24 mouse cellular contexts compared by ENCODE assay signal in the genomic region with DNA sequence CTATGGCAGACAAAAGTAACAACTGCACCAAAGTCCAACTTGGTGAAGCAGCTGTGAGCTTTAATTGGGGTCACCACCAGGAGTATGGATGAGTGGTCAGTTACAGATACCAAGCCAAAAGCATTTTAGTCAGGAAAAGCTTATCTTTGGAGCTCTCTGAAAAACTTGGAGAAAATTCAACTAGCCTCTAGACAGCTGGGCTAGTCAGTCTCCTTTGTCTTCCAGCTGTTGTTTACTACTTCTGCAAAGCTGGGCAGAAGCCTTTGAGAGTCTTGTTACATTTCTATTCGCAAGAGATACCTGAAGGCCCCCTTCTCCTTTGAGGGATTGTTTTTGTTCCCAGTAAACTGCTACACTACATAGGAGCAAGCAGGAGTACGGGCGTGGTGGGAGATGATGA.
A peak's percentile ranks its signal among the peaks of the same experiment; 100 is the strongest.
DNase-seq lines count a peak whose midpoint lies in the region; ATAC-seq lines count a peak whose summit lies in the region.
"Had no signal": no experiment of that assay in that cellular context is flagged by ENCODE, and none has a peak within 500 bp of the region (broad histone marks: within the 10 kb centered on the region; RNA-seq: fewer than 3 reads in every experiment).

No protein-coding gene starts in this region.

- peak; percentile 39 for DNase-seq in embryonic facial prominence, embryonic 14.5 days (ENCODE audit: low spot score)
- DNase-seq in embryonic facial prominence, embryonic 10.5 days (ENCODE audit: low spot score), result no peak
- DNase-seq in liver, embryonic 13.5 days, result no peak
- DNase-seq in testis, postnatal 14 days (ENCODE audit: low spot score), result peak; percentile 11
- DNase-seq in testis, postnatal 10 days (ENCODE audit: low spot score), result no peak
- DNase-seq: adrenal gland, postnatal 25 days; B cell, adult 2 months; cerebellum, adult 18-20 months; cerebellum, adult 9-11 months; cerebellum, postnatal 36 days; gastrocnemius, adult 2 months; gastrocnemius, postnatal 25 days had no signal

- 70% methylated on average over 3 of the region's 3 CpGs for WGBS in embryonic facial prominence, embryonic 14.5 days
- 81% methylated on average over 3 of the region's 3 CpGs for WGBS in embryonic facial prominence, embryonic 10.5 days
- WGBS in liver, embryonic 13.5 days (ENCODE audit: insufficient replicate concordance), result 45% methylated on average over 3 of the region's 3 CpGs
- WGBS in liver, embryonic 12.5 days (ENCODE audit: insufficient replicate concordance), result 54% methylated on average over 3 of the region's 3 CpGs

- no peak overlapping the region for H3K4me2 ChIP-seq in embryonic facial prominence, embryonic 14.5 days (ENCODE audit: low read depth, low read length)
- no peak overlapping the region for H3K4me2 ChIP-seq in liver, embryonic 13.5 days
- H3K4me2 ChIP-seq in liver, embryonic 12.5 days, result no peak overlapping the region
- H3K4me2 ChIP-seq: embryonic facial prominence, embryonic 15.5 days; heart, embryonic 11.5 days; heart, embryonic 15.5 days; hindbrain, embryonic 14.5 days had no signal

- no peak overlapping the region for H3K4me3 ChIP-seq in embryonic facial prominence, embryonic 14.5 days (ENCODE audit: low read depth, low read length)
- H3K4me3 ChIP-seq in embryonic facial prominence, embryonic 10.5 days, result no peak overlapping the region
- no peak overlapping the region for H3K4me3 ChIP-seq in liver, embryonic 13.5 days (replicated peaks)
- H3K4me3 ChIP-seq in liver, embryonic 12.5 days, result no peak overlapping the region
- H3K4me3 ChIP-seq: embryonic facial prominence, embryonic 15.5 days; erythroblast, embryonic 14.5 days; forebrain, embryonic 10.5 days; gastrocnemius, adult 2 months; heart, embryonic 15.5 days; hindbrain, embryonic 10.5 days had no signal

- no peaks in the 10 kb centered on the region for H3K9me3 ChIP-seq in embryonic facial prominence, embryonic 14.5 days (ENCODE audit: control insufficient read depth, low read length)
- H3K9me3 ChIP-seq in embryonic facial prominence, embryonic 10.5 days, result no peaks in the 10 kb centered on the region
- H3K9me3 ChIP-seq in liver, embryonic 13.5 days (replicated peaks), result no peaks in the 10 kb centered on the region
- no peaks in the 10 kb centered on the region for H3K9me3 ChIP-seq in liver, embryonic 12.5 days (replicated peaks)
- H3K9me3 ChIP-seq: embryonic facial prominence, embryonic 15.5 days; forebrain, embryonic 10.5 days; heart, embryonic 15.5 days; hindbrain, embryonic 10.5 days had no signal

- H3K4me1 ChIP-seq in embryonic facial prominence, embryonic 14.5 days (ENCODE audit: control insufficient read depth, insufficient read depth, low read length), result no peaks in the 10 kb centered on the region
- peaks cover 2% of the 10 kb centered on the region; the same call in 1 of the 2 replicates for H3K4me1 ChIP-seq in embryonic facial prominence, embryonic 10.5 days
- peaks cover 18% of the 10 kb centered on the region for H3K4me1 ChIP-seq in liver, embryonic 13.5 days (replicated peaks)
- H3K4me1 ChIP-seq in liver, embryonic 12.5 days, result peaks cover 23% of the 10 kb centered on the region
- H3K4me1 ChIP-seq: heart, embryonic 15.5 days; hindbrain, embryonic 10.5 days had no signal

- no peak overlapping the region for H3K9ac ChIP-seq in embryonic facial prominence, embryonic 14.5 days (ENCODE audit: low read depth, low read length)
- no peak overlapping the region for H3K9ac ChIP-seq in liver, embryonic 13.5 days
- H3K9ac ChIP-seq in liver, embryonic 12.5 days, result no peak overlapping the region
- H3K9ac ChIP-seq: embryonic facial prominence, embryonic 15.5 days; heart, embryonic 15.5 days; hindbrain, embryonic 14.5 days had no signal

- 0 out of 2 replicates have a peak, but pooled peaks have one; percentile 22 for ATAC-seq in embryonic facial prominence, embryonic 14.5 days (ENCODE audit: low read depth)
- peak; percentile 58; the same call in 1 of the 2 replicates for ATAC-seq in liver, embryonic 13.5 days (ENCODE audit: low read depth)
- no peak for ATAC-seq in liver, embryonic 12.5 days
- no peak for ATAC-seq in monocyte, adult 5-6 weeks (replicated peaks; ENCODE audit: insufficient number of reproducible peaks, low FRiP score, low TSS enrichment, poor library complexity, severe bottlenecking)
- ATAC-seq: activated CD4-positive, CD25-positive, alpha-beta regulatory T cell, adult 4 months; forebrain, embryonic 14.5 days; Patski had no signal

- H3K27ac ChIP-seq in embryonic facial prominence, embryonic 14.5 days (replicated peaks; ENCODE audit: low read depth, low read length), result no peak overlapping the region
- H3K27ac ChIP-seq in embryonic facial prominence, embryonic 10.5 days (replicated peaks), result no peak overlapping the region
- no peak overlapping the region for H3K27ac ChIP-seq in liver, embryonic 13.5 days
- no peak overlapping the region for H3K27ac ChIP-seq in liver, embryonic 12.5 days
- H3K27ac ChIP-seq: embryonic facial prominence, embryonic 15.5 days; forebrain, embryonic 10.5 days; gastrocnemius, adult 2 months; heart, embryonic 15.5 days; hindbrain, embryonic 10.5 days; hindbrain, embryonic 14.5 days had no signal

- H3K36me3 ChIP-seq in embryonic facial prominence, embryonic 14.5 days (ENCODE audit: control insufficient read depth, insufficient read depth, low read length), result no peaks in the 10 kb centered on the region
- H3K36me3 ChIP-seq in embryonic facial prominence, embryonic 10.5 days (replicated peaks), result no peaks in the 10 kb centered on the region
- no peaks in the 10 kb centered on the region for H3K36me3 ChIP-seq in liver, embryonic 13.5 days
- no peaks in the 10 kb centered on the region for H3K36me3 ChIP-seq in liver, embryonic 12.5 days
- H3K36me3 ChIP-seq: embryonic facial prominence, embryonic 15.5 days; forebrain, embryonic 10.5 days; heart, embryonic 15.5 days; hindbrain, embryonic 10.5 days had no signal

- H3K27me3 ChIP-seq in embryonic facial prominence, embryonic 14.5 days (replicated peaks; ENCODE audit: control insufficient read depth, insufficient read depth, low read length), result no peaks in the 10 kb centered on the region
- H3K27me3 ChIP-seq in embryonic facial prominence, embryonic 10.5 days (replicated peaks; ENCODE audit: low read depth, poor library complexity, severe bottlenecking), result no peaks in the 10 kb centered on the region
- no peaks in the 10 kb centered on the region for H3K27me3 ChIP-seq in liver, embryonic 13.5 days
- no peaks in the 10 kb centered on the region for H3K27me3 ChIP-seq in liver, embryonic 12.5 days (replicated peaks)
- H3K27me3 ChIP-seq: embryonic facial prominence, embryonic 15.5 days; heart, embryonic 15.5 days; Patski had no signal

Comparison
In these comparisons a context has a peak if more than half of its experiments do, and no peak if none do; other contexts are left out.
1. ATAC-seq: peak in embryonic facial prominence, embryonic 14.5 days (single experiment) and liver, embryonic 13.5 days (single experiment); none in liver, embryonic 12.5 days (single experiment) and monocyte, adult 5-6 weeks (single experiment).
2. DNase-seq: peak in embryonic facial prominence, embryonic 14.5 days (single experiment) and testis, postnatal 14 days (single experiment); none in embryonic facial prominence, embryonic 10.5 days (single experiment), liver, embryonic 13.5 days (single experiment) and testis, postnatal 10 days (single experiment).